Mouse (Mus musculus) heart, adult 2 months (tissue): ENCODE measurements at regions not wholly inside any gene's neighbourhood (a gene's known extent, or its start where the extent isn't known, plus 50 kb on each side); places are given as distances from the start of the nearest gene placed in this dataset.

Source experiments
- CTCF ChIP-seq: fragments of 200-600 bp; IDR thresholded peaks from 2 replicates; pipeline ENCODE4 v1.8.1; 2022; ENCODE audit warnings: antibody characterized with exemption, mild to moderate bottlenecking, moderate library complexity
- POLR2A ChIP-seq: fragments of 200-500 bp; IDR thresholded peaks from 2 replicates; pipeline ENCODE4 v1.6.1; 2011; ENCODE audit warnings: mild to moderate bottlenecking, low read depth, low read length, control low read depth; ENCODE audit not compliant: insufficient read depth

DNA sequence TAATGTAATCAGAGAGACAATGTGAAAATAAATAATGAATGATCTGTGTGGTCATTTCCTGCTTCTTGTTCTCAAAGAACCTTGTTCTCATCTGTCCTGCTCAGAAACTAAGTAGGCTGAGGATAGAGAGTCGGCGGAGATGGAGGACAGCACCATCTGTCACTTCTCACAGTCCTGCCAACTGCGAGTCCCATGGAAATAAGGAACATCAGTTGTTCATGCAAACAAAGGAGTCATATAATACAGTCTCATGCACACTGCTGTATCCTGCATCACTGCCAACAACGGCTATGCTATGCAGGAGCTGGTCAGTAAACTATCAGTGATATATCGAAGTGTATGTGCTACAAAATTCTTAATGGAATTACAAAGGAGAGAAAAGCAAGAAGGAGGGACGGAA is 285.7 kb upstream of the Mctp2 start:
- TF ChIP-seq POLR2A (no peak), CTCF (no peak)
